Mouse (Mus musculus): ENCODE results near the gene Snx10.

DNA sequence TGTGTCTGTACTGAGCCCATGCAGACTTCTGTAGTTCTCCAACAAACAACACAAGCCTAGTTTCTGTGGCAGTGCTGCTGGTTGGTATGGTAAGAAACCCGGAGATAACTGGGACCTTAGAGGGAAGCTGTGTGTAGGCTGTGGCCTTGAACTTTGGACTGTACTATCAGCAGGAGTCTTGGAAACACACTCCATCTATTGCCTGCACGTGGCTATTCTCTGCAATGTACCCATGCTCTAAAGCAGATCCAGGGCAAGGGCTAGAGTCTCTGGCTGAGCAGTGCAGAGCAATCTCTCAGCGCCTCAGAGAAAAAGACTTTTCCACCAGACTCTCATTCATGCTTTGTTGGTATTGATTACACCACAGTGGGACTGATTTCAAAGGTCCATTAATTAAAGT, 10.0 kb upstream of the Snx10 start:
- TF ChIP-seq CTCF (IDR thresholded peaks at IDR 0.05; ENCODE audit: borderline replicate concordance, control insufficient read depth, extremely low read depth, insufficient read depth, low read length, poor library complexity) = no peak
- no peak for TF ChIP-seq POLR2A (IDR thresholded peaks at IDR 0.05; ENCODE audit: control insufficient read depth, extremely low read depth, insufficient read depth, low read length, poor library complexity)

Measured in thymus, adult 2 months (tissue).